Mouse (Mus musculus): ENCODE data around the gene Plch2. TPM values are rescaled to one million over a fixed set of nuclear protein-coding genes. Genes with fewer than 3 reads are reported as not detected.

The Plch2 gene
- polyA plus RNA-seq, 1 experiment from 2014 or later = 0.08 TPM

- Histone ChIP-seq H3K27ac (ENCODE audit: low read length) (peak overlapping the region; percentile 51; the same call in 1 of the 2 replicates), H3K9ac (ENCODE audit: low read depth, low read length) (peak overlapping the region; percentile 26; the same call in 1 of the 2 replicates)
- no peak for ATAC-seq (ENCODE audit: low read depth)
These were observed 113.1 kb downstream of the Plch2 start for GRCm38 (mm10) chr4:154943323-154944039.

GRCm38 (mm10) chr4:154942632-154943322, 113.8 kb downstream of the Plch2 start:
- peaks cover 8% of the 10 kb centered on the region for H3K4me1 ChIP-seq (ENCODE audit: control insufficient read depth, low read depth, low read length)
- no peak overlapping the region for H3K4me3 ChIP-seq (ENCODE audit: low read depth, low read length)
- no peak overlapping the region for H3K4me2 ChIP-seq (ENCODE audit: low read depth, low read length)
- 74% methylated on average over 10 of the region's 10 CpGs for WGBS (ENCODE audit: insufficient replicate concordance)
- peaks cover 14% of the 10 kb centered on the region for H3K27me3 ChIP-seq (ENCODE audit: control insufficient read depth, insufficient read depth, low read depth, low read length)
- H3K27ac ChIP-seq (ENCODE audit: low read length) = no peak overlapping the region
- no peak for ATAC-seq (ENCODE audit: low read depth)
- no peaks in the 10 kb centered on the region for H3K36me3 ChIP-seq (ENCODE audit: control insufficient read depth, insufficient read depth)
- no peak overlapping the region for H3K9ac ChIP-seq (ENCODE audit: low read depth, low read length)
- no peaks in the 10 kb centered on the region for H3K9me3 ChIP-seq (replicated peaks; ENCODE audit: control insufficient read depth, low read length)

More at GRCm38 (mm10) chr4:154943323-154944039, 113.1 kb downstream of the Plch2 start:
- H3K27me3 ChIP-seq (ENCODE audit: control insufficient read depth, insufficient read depth, low read depth, low read length) = peaks cover 19% of the 10 kb centered on the region
- H3K4me3 ChIP-seq (ENCODE audit: low read depth, low read length) = no peak overlapping the region
- no peaks in the 10 kb centered on the region for H3K9me3 ChIP-seq (replicated peaks; ENCODE audit: control insufficient read depth, low read length)
- H3K36me3 ChIP-seq (ENCODE audit: control insufficient read depth, insufficient read depth) = no peaks in the 10 kb centered on the region
- peaks cover 10% of the 10 kb centered on the region for H3K4me1 ChIP-seq (ENCODE audit: control insufficient read depth, low read depth, low read length)
- 70% methylated on average over 6 of the region's 6 CpGs for WGBS (ENCODE audit: insufficient replicate concordance)
- H3K4me2 ChIP-seq (ENCODE audit: low read depth, low read length) = no peak overlapping the region

DNA sequence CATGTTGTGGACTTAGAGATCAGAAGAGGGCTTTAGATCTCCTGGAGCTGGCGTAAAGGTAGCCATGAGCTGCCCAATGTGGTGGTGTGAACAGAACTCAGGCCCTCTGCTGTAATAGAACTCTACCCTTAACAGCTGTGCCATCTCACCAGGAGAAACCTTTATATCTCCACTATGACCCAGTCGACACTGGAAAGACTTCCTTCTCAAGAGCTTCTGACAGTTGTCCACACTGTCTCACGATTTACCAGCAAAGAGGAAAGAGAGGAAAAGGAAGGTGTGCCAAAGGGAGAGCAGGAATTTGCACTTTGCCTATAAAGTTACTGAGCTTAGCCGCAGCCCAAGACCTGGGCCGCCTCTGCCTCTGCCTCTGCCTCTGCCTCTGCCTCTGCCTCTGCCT, 114.8 kb downstream of the Plch2 start:
- Histone ChIP-seq H3K4me1 (ENCODE audit: control insufficient read depth, low read depth, low read length) (peaks cover 8% of the 10 kb centered on the region), H3K27ac (ENCODE audit: low read length) (no peak overlapping the region), H3K4me3 (ENCODE audit: low read depth, low read length) (no peak overlapping the region), H3K9ac (ENCODE audit: low read depth, low read length) (no peak overlapping the region), H3K36me3 (ENCODE audit: control insufficient read depth, insufficient read depth) (no peaks in the 10 kb centered on the region), H3K4me2 (ENCODE audit: low read depth, low read length) (no peak overlapping the region), H3K27me3 (ENCODE audit: control insufficient read depth, insufficient read depth, low read depth, low read length) (peaks cover 14% of the 10 kb centered on the region), H3K9me3 (replicated peaks; ENCODE audit: control insufficient read depth, low read length) (no peaks in the 10 kb centered on the region)
- 75% methylated on average over 5 of the region's 5 CpGs for WGBS (ENCODE audit: insufficient replicate concordance)
- ATAC-seq (ENCODE audit: low read depth) = no peak

DNA sequence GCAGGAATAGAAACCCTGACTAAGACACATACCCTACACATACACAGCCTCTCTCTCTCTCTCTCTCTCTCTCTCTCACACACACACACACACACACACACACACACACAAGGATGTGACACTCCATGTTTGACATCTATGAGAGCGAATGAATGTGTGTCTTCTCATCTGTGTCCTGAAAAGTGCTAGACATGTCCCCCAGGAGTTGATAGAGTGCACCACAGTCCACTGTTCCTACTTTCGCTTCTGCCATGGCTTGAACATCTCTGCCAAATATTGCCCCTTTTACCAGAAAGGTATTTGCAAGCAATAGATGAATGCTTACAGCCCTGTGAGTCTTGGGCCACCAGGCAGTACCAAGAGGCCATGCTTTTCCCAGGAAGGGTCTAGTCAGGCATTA, 116.4 kb downstream of the Plch2 start:
- no peak overlapping the region for H3K4me2 ChIP-seq (ENCODE audit: low read depth, low read length)
- peaks cover 5% of the 10 kb centered on the region for H3K4me1 ChIP-seq (ENCODE audit: control insufficient read depth, low read depth, low read length)
- no peaks in the 10 kb centered on the region for H3K36me3 ChIP-seq (ENCODE audit: control insufficient read depth, insufficient read depth)
- no peak overlapping the region for H3K27ac ChIP-seq (ENCODE audit: low read length)
- WGBS (ENCODE audit: insufficient replicate concordance) = 69% methylated on average over 2 of the region's 2 CpGs
- no peak overlapping the region for H3K4me3 ChIP-seq (ENCODE audit: low read depth, low read length)
- no peak for ATAC-seq (ENCODE audit: low read depth)
- H3K9ac ChIP-seq (ENCODE audit: low read depth, low read length) = no peak overlapping the region
- no peaks in the 10 kb centered on the region for H3K9me3 ChIP-seq (replicated peaks; ENCODE audit: control insufficient read depth, low read length)
- peaks cover under 1% of the 10 kb centered on the region; the same call in 1 of the 2 replicates for H3K27me3 ChIP-seq (ENCODE audit: control insufficient read depth, insufficient read depth, low read depth, low read length)

DNA sequence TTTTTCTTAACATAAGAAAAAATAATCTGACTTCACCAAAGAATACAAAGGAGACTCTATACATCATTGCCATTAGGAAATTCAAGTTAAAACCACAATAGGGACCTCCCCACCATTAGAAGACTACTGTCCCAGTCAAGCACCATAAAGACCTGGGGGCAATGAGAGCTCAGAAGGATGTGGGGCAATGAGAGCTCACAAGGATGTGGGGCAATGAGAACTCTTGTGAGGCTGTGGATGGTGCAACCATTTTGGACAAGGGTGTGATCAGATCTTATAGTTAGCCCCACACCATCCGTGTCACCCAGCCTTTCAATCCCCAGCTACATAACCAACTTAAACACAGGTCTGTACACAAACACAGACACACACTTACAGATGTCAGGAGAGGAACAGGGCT, 118.8 kb downstream of the Plch2 start:
- H3K27me3 ChIP-seq (ENCODE audit: control insufficient read depth, insufficient read depth, low read depth, low read length) = no peaks in the 10 kb centered on the region
- H3K9me3 ChIP-seq (replicated peaks; ENCODE audit: control insufficient read depth, low read length) = no peaks in the 10 kb centered on the region
- peak overlapping the region; percentile 37; the same call in 1 of the 2 replicates for H3K27ac ChIP-seq (ENCODE audit: low read length)
- H3K4me1 ChIP-seq (ENCODE audit: control insufficient read depth, low read depth, low read length) = peaks cover 5% of the 10 kb centered on the region; the same call in 1 of the 2 replicates
- WGBS (ENCODE audit: insufficient replicate concordance) = 68% methylated on average over 1 of the region's 1 CpGs
- no peak for ATAC-seq (ENCODE audit: low read depth)
- H3K9ac ChIP-seq (ENCODE audit: low read depth, low read length) = no peak overlapping the region
- no peak overlapping the region for H3K4me3 ChIP-seq (ENCODE audit: low read depth, low read length)
- H3K36me3 ChIP-seq (ENCODE audit: control insufficient read depth, insufficient read depth) = no peaks in the 10 kb centered on the region
- H3K4me2 ChIP-seq (ENCODE audit: low read depth, low read length) = no peak overlapping the region

DNA sequence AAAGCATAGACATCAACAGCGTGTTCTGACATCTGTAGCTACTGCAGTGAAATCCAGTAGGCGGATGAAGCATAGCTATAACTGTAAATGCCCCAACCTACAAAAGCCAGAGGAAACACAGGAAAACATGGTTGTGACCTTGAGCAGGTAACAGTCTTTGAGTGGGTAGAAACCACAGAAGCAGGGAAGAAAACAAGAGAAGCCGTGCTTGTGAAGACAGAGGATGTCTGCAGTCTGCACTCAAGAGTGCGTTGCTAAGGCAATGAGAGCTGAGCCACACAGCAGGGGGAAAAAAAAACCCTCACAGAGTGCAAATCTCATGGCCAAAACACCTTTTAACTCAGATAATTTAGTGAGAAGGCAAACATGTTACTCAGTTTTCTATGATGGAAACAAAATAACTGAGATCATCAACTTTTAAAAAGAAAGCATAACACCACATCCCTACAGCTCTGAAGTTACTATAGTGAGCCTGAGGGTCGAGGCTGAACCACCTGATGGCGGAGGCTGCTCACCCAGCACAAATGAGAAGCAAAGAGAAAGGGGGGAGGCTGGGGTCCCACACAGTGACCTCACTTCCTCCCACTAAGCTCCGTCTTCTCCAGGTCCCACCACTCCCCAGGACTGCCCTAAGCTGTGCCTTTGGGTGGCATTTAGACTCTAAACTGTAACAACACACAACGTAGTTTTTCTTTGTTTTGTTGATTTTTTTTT, 119.9 kb downstream of the Plch2 start:
- WGBS (ENCODE audit: insufficient replicate concordance) = 57% methylated on average over 8 of the region's 8 CpGs
- Histone ChIP-seq H3K4me3 (ENCODE audit: low read depth, low read length) (no peak overlapping the region), H3K4me2 (ENCODE audit: low read depth, low read length) (no peak overlapping the region), H3K4me1 (ENCODE audit: control insufficient read depth, low read depth, low read length) (peaks cover 5% of the 10 kb centered on the region; the same call in 1 of the 2 replicates), H3K36me3 (ENCODE audit: control insufficient read depth, insufficient read depth) (no peaks in the 10 kb centered on the region), H3K9me3 (replicated peaks; ENCODE audit: control insufficient read depth, low read length) (no peaks in the 10 kb centered on the region), H3K27ac (ENCODE audit: low read length) (no peak overlapping the region), H3K9ac (ENCODE audit: low read depth, low read length) (no peak overlapping the region), H3K27me3 (ENCODE audit: control insufficient read depth, insufficient read depth, low read depth, low read length) (no peaks in the 10 kb centered on the region)
- ATAC-seq (ENCODE audit: low read depth) = no peak

DNA sequence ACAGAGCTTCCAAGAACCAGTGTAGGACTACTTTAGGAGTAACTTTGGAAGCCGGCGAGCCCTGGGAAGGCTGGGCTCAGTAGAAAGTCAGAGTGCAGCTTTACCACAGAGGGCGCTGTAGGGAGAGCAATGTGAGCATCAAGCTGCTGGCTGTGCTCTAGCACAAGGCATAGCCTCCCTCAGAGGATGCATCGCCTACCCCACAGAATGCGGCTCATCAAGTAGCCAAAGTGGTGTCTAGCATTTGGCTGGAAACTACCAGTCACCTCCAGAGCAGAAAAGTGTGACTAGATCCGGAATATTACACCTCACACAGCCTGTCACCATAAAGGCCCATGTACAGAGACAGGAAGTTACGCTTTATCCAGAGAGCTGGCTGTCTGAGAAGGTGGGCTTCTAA, 120.8 kb downstream of the Plch2 start:
- no peak for ATAC-seq (ENCODE audit: low read depth)
- H3K9me3 ChIP-seq (replicated peaks; ENCODE audit: control insufficient read depth, low read length) = no peaks in the 10 kb centered on the region
- H3K4me3 ChIP-seq (ENCODE audit: low read depth, low read length) = no peak overlapping the region
- peaks cover 5% of the 10 kb centered on the region; the same call in 1 of the 2 replicates for H3K4me1 ChIP-seq (ENCODE audit: control insufficient read depth, low read depth, low read length)
- no peak overlapping the region for H3K4me2 ChIP-seq (ENCODE audit: low read depth, low read length)
- WGBS (ENCODE audit: insufficient replicate concordance) = 78% methylated on average over 7 of the region's 7 CpGs
- 0 out of 2 replicates have a peak overlapping the region, but pooled peaks have one; percentile 1 for H3K27ac ChIP-seq (ENCODE audit: low read length)
- no peaks in the 10 kb centered on the region for H3K36me3 ChIP-seq (ENCODE audit: control insufficient read depth, insufficient read depth)
- no peaks in the 10 kb centered on the region for H3K27me3 ChIP-seq (ENCODE audit: control insufficient read depth, insufficient read depth, low read depth, low read length)
- H3K9ac ChIP-seq (ENCODE audit: low read depth, low read length) = no peak overlapping the region

- no peak overlapping the region for H3K4me3 ChIP-seq (ENCODE audit: low read depth, low read length)
- ATAC-seq (ENCODE audit: low read depth) = 0 out of 2 replicates have a peak, but pooled peaks have one; percentile 14
- WGBS (ENCODE audit: insufficient replicate concordance) = 83% methylated on average over 2 of the region's 2 CpGs
- no peak overlapping the region for H3K4me2 ChIP-seq (ENCODE audit: low read depth, low read length)
- no peaks in the 10 kb centered on the region for H3K9me3 ChIP-seq (replicated peaks; ENCODE audit: control insufficient read depth, low read length)
- H3K27me3 ChIP-seq (ENCODE audit: control insufficient read depth, insufficient read depth, low read depth, low read length) = no peaks in the 10 kb centered on the region
- H3K4me1 ChIP-seq (ENCODE audit: control insufficient read depth, low read depth, low read length) = peaks cover 11% of the 10 kb centered on the region
- no peaks in the 10 kb centered on the region for H3K36me3 ChIP-seq (ENCODE audit: control insufficient read depth, insufficient read depth)
- peak overlapping the region; percentile 34; the same call in 1 of the 2 replicates for H3K27ac ChIP-seq (ENCODE audit: low read length)
- H3K9ac ChIP-seq (ENCODE audit: low read depth, low read length) = no peak overlapping the region
These were observed 121.8 kb downstream of the Plch2 start for GRCm38 (mm10) chr4:154934800-154935199.

Data from liver, embryonic 16.5 days (tissue).